Mouse (Mus musculus): Measurements from ENCODE around the gene Ctsk. TPM values are rescaled to one million over a fixed set of nuclear protein-coding genes. Genes with fewer than 3 reads are reported as not detected.

The Ctsk gene
- total and polyA plus RNA-seq, 3 experiments, result 0.08 to 0.10 TPM; not detected in 1

DNA sequence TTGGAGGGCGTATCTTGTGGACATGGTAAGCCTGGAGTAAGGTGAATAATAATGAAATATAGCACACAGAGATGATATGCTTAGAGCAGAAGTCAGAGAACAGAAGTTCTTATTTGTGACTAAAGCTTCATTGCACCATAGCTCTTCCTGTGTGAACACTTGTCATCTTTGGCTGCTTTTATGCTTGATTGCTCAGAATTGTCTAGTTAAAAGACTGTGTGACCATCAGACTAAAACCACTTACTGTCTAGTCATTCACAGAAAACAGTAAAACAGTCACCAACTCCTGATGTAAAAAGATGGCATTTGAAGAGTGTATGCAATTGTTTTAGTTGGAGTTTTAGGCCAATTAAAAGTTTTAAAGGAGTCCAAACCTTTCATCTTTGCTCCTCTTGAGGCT, 20.1 kb upstream of the Ctsk start:
- Histone ChIP-seq H3K36me3 (ENCODE audit: control insufficient read depth in 1 of 2, insufficient read depth in 2 of 2, low read length in 2 of 2) (peaks cover 5 to 28% of the 10 kb centered on the region in 2 experiments; a peak in 3 of 4 replicates), H3K4me3 (ENCODE audit: control insufficient read depth in 1 of 2, insufficient read depth in 1 of 2, low read depth in 2 of 2, low read length in 2 of 2) (no peak overlapping the region), H3K79me2 (ENCODE audit: control insufficient read depth, insufficient read depth, low read length, poor library complexity) (no peaks in the 10 kb centered on the region), H3K9me3 (replicated peaks; ENCODE audit: insufficient read depth, low read length) (no peaks in the 10 kb centered on the region), H3K9ac (ENCODE audit: control insufficient read depth, low read depth, low read length, poor library complexity, severe bottlenecking) (no peak overlapping the region), H3K4me1 (ENCODE audit: control insufficient read depth in 1 of 2, insufficient read depth in 2 of 2, low read length in 2 of 2) (no peaks in the 10 kb centered on the region; a peak in 1 of 4 replicates), H3K27me3 (ENCODE audit: control insufficient read depth in 1 of 2, insufficient read depth in 2 of 2, low read length in 2 of 2) (no peaks in the 10 kb centered on the region), H3K27ac (ENCODE audit: control insufficient read depth, low read depth, low read length) (no peak overlapping the region)
- TF ChIP-seq TBP (IDR thresholded peaks at IDR 0.05; ENCODE audit: low read depth, low read length), result 0 out of 2 replicates have a peak, but pooled peaks have one; percentile 26
- no peak for TF ChIP-seq KAT2A (conservative IDR thresholded peaks at IDR 0.05; ENCODE audit: low read depth, low read length)
- no peak for DNase-seq (ENCODE audit: low read depth, low spot score)

DNA sequence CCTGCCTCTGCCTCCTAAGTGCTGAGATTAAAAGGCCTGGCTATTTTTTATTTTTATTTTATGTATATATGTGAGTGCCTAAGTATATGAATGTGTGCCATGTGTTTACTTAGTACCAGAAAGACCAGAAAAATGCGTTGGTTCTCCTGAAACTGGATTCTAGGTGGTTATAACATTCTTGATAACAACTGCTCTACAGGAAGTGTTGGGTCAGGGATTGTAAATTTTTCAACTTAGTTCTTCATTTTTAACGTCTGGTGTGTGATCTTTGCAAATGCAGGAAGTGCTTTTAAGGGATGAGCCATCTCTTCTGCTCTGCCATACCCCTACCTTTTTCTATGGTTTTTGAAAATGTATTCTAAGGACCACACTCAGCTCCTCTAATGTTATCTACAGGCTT, 12.6 kb upstream of the Ctsk start:
- 0 out of 2 replicates have a peak, but pooled peaks have one; percentile 30 for TF ChIP-seq MYC (IDR thresholded peaks at IDR 0.05; ENCODE audit: low read depth, low read length)
- peak; percentile 56 to 61 for TF ChIP-seq EP300 (IDR thresholded peaks at IDR 0.05; ENCODE audit: low read depth in 1 of 2, low read length in 2 of 2)
- no peak for TF ChIP-seq GABPA (IDR thresholded peaks at IDR 0.05; ENCODE audit: low read depth, low read length)
- TF ChIP-seq RAD21 (IDR thresholded peaks at IDR 0.05; ENCODE audit: low read depth, low read length), result no peak
- TF ChIP-seq GATA1 (IDR thresholded peaks at IDR 0.05; ENCODE audit: low read depth, low read length), result peak; percentile 43; the same call in 1 of the 2 replicates
- 0 out of 2 replicates have a peak, but pooled peaks have one; percentile 46 for TF ChIP-seq RCOR1 (IDR thresholded peaks at IDR 0.05; ENCODE audit: low read depth, low read length)
- no peak for TF ChIP-seq CTCF (IDR thresholded peaks at IDR 0.05 in 2 of 3, conservative IDR thresholded peaks at IDR 0.05 in 1 of 3; ENCODE audit: control insufficient read depth in 1 of 3, insufficient read depth in 1 of 3, low read depth in 2 of 3, low read length in 3 of 3, poor library complexity in 1 of 3, severe bottlenecking in 1 of 3)
- TF ChIP-seq JUND (IDR thresholded peaks at IDR 0.05; ENCODE audit: low read depth, low read length), result no peak
- no peak for TF ChIP-seq KAT2A (conservative IDR thresholded peaks at IDR 0.05; ENCODE audit: low read depth, low read length)
- peaks cover 13 to 58% of the 10 kb centered on the region in 2 experiments for H3K36me3 ChIP-seq (ENCODE audit: control insufficient read depth in 1 of 2, insufficient read depth in 2 of 2, low read length in 2 of 2)
- no peaks in the 10 kb centered on the region for H3K9me3 ChIP-seq (replicated peaks; ENCODE audit: insufficient read depth, low read length)
- no peaks in the 10 kb centered on the region for H3K27me3 ChIP-seq (ENCODE audit: control insufficient read depth in 1 of 2, insufficient read depth in 2 of 2, low read length in 2 of 2)
- H3K4me1 ChIP-seq (ENCODE audit: control insufficient read depth in 1 of 2, insufficient read depth in 2 of 2, low read length in 2 of 2), result peaks cover 4 to 7% of the 10 kb centered on the region in 2 experiments; a peak in 3 of 4 replicates
- peak; percentile 73 for DNase-seq (ENCODE audit: low read depth, low spot score)
- peak overlapping the region; percentile 18; the same call in 1 of the 2 replicates for H3K27ac ChIP-seq (ENCODE audit: control insufficient read depth, low read depth, low read length)
- H3K9ac ChIP-seq (ENCODE audit: control insufficient read depth, low read depth, low read length, poor library complexity, severe bottlenecking), result no peak overlapping the region
- H3K4me3 ChIP-seq (ENCODE audit: control insufficient read depth in 1 of 2, insufficient read depth in 1 of 2, low read depth in 2 of 2, low read length in 2 of 2), result no peak overlapping the region
- H3K79me2 ChIP-seq (ENCODE audit: control insufficient read depth, insufficient read depth, low read length, poor library complexity), result no peaks in the 10 kb centered on the region

DNA sequence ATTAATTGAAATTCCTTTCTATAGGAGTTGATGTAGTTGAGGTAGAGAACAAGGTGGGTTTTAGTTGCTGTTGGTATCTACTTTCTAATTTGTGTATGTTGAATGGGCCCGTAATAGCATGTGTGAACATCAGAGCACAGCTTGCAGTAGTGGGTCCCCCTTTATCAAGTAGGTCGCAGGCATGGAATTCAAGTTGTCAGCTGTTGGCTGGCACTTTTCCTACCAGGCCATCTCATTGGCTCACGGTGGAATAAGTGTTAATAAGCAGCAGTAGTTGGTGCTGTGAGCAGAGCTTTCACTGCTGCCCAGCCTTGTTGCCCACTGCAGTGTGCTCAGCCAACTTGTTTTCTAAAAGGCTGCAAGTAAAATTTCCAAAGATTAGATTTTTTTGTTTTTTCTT, 10.4 kb upstream of the Ctsk start:
- Histone ChIP-seq H3K27ac (ENCODE audit: control insufficient read depth, low read depth, low read length) (no peak overlapping the region), H3K4me1 (ENCODE audit: control insufficient read depth in 1 of 2, insufficient read depth in 2 of 2, low read length in 2 of 2) (peaks cover 4 to 7% of the 10 kb centered on the region in 2 experiments; a peak in 3 of 4 replicates), H3K36me3 (ENCODE audit: control insufficient read depth in 1 of 2, insufficient read depth in 2 of 2, low read length in 2 of 2) (peaks cover 13 to 70% of the 10 kb centered on the region in 2 experiments), H3K4me3 (ENCODE audit: control insufficient read depth in 1 of 2, insufficient read depth in 1 of 2, low read depth in 2 of 2, low read length in 2 of 2) (no peak overlapping the region), H3K9ac (ENCODE audit: control insufficient read depth, low read depth, low read length, poor library complexity, severe bottlenecking) (no peak overlapping the region), H3K9me3 (replicated peaks; ENCODE audit: insufficient read depth, low read length) (no peaks in the 10 kb centered on the region), H3K27me3 (ENCODE audit: control insufficient read depth in 1 of 2, insufficient read depth in 2 of 2, low read length in 2 of 2) (no peaks in the 10 kb centered on the region), H3K79me2 (ENCODE audit: control insufficient read depth, insufficient read depth, low read length, poor library complexity) (no peaks in the 10 kb centered on the region)
- no peak for TF ChIP-seq ZKSCAN1 (IDR thresholded peaks at IDR 0.05; ENCODE audit: low read depth, low read length)
- no peak for DNase-seq (ENCODE audit: low read depth, low spot score)

All from MEL (cell line).